Mouse (Mus musculus) intestine, embryonic 16.5 days (tissue): ENCODE results near the gene Tpst2. TPM values are rescaled to one million over a fixed set of nuclear protein-coding genes. Genes with fewer than 3 reads are reported as not detected.
A peak's percentile ranks its signal among the peaks of the same experiment; 100 is the strongest.

ENCODE experiments used
- ATAC-seq: fragments of 200-750 bp; cut with Nextera tagmentation; 2 replicates; pipeline ENCODE4 v1.8.0; 2017; ENCODE audit warnings: moderate TSS enrichment, moderate library complexity
- H3K27ac ChIP-seq: fragments of 300-500 bp; sonication (generic); 2 replicates; pipeline ENCODE4 v1.5.1; 2014; ENCODE audit warnings: mild to moderate bottlenecking, low read length
- H3K27me3 ChIP-seq: fragments of 300-500 bp; sonication (generic); replicated peaks from 2 replicates; pipeline ENCODE4 v1.6.1; 2014; ENCODE audit warnings: low read length, control low read depth, mixed read lengths; ENCODE audit not compliant: control insufficient read depth, insufficient read depth
- H3K36me3 ChIP-seq: fragments of 300-500 bp; sonication (generic); 2 replicates; pipeline ENCODE4 v1.6.1; 2014; ENCODE audit warnings: low read length, control low read depth; ENCODE audit not compliant: control insufficient read depth, insufficient read depth
- H3K4me1 ChIP-seq: fragments of 300-500 bp; sonication (generic); 2 replicates; pipeline ENCODE4 v1.6.1; 2014; ENCODE audit warnings: low read length, control low read depth, mixed read lengths; ENCODE audit not compliant: control insufficient read depth, insufficient read depth
- H3K4me2 ChIP-seq: fragments of 300-500 bp; sonication (generic); 2 replicates; pipeline ENCODE4 v1.6.1; 2014; ENCODE audit warnings: low read depth, low read length, control low read depth
- H3K4me3 ChIP-seq: fragments of 300-500 bp; sonication (generic); 2 replicates; pipeline ENCODE4 v1.5.1; 2014; ENCODE audit warnings: mild to moderate bottlenecking, low read length
- H3K9ac ChIP-seq: fragments of 300-500 bp; sonication (generic); 2 replicates; pipeline ENCODE4 v1.6.1; 2014; ENCODE audit warnings: low read depth, low read length
- H3K9me3 ChIP-seq: fragments of 300-500 bp; sonication (generic); 2 replicates; pipeline ENCODE4 v1.6.1; 2016; ENCODE audit warnings: low read length, control low read depth; ENCODE audit not compliant: control insufficient read depth
- whole genome bisulfite sequencing: fragments of 180-500 bp; shearing (Covaris S2); extraction: QIAGEN DNeasy Blood & Tissue Kit; methylation state at CpG from one replicate; pipeline ENCODE4 v1.1.7; 2014; 5-methylcytosine and 5-hydroxymethylcytosine counted together
- polyA plus RNA-seq: library from polyadenylated mRNA; unstranded; fragments of >200 nt; fragmentation: Nextera tagmentation; extraction: Ambion mirVana; gene quantifications from 2 replicates; pipeline ENCODE4 v1.2.1, GENCODE M21; 2015

The Tpst2 gene
- polyA plus RNA-seq, 1 experiment from 2014 or later = 52.0 TPM

DNA sequence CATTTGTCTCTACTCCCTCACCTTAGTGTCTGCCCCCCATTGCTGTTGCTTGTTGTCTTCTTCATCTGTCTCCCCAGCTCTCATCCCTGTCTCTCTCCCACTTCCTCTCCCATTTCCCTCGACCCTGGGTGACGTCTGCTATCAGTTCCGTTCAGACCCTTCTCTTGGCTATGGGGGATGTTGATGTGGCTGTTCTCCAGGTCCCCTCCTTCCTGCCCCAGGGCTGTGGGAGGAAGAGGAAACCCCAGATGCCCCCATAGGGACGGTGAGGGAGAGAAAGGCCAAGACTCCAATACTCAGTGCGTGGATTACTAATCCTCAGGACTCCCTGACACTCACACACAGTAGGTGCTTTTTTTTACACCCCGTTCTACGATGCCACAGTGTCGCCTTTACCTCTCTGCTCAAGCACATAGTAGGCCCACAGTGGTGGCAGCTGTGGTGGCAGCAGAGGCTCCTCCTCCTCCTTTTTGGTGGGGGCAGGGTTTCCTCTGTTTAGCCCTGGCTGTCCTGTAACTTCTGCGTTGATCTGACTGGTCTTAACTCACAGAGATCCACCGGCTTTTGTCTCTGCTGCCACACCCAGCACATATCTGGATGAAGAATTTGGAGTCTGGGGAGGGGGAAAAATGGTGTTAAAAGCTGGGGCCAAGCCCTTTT is 7.2 kb downstream of the Tpst2 start:
- H3K36me3 ChIP-seq = no peaks in the 10 kb centered on the region
- no peak for ATAC-seq
- H3K9me3 ChIP-seq = no peaks in the 10 kb centered on the region
- peak overlapping the region; percentile 52; the same call in 1 of the 2 replicates for H3K27ac ChIP-seq
- H3K4me2 ChIP-seq = no peak overlapping the region
- H3K9ac ChIP-seq = no peak overlapping the region
- WGBS = 59% methylated on average over 10 of the region's 10 CpGs
- H3K4me3 ChIP-seq = no peak overlapping the region
- no peaks in the 10 kb centered on the region for H3K27me3 ChIP-seq
- H3K4me1 ChIP-seq = peaks cover 45% of the 10 kb centered on the region

DNA sequence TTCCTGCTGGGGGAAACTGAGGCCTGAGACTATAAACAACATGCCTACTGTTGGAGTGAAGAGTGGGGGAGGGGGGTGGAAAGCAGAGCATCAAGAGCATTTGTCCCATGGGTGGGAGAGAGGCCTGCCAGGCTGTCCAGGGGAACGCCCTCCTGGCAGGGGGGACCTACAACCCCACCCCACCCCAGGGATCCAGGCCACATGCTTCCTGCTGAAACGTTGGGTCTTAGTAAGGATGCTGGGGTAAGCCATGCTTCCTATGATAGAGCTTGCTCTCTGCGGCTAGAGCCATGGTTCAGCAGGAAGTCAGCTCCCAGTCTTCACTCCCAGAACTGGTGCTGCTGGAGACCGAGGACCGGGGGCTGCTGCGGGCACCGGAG is 7.7 kb downstream of the Tpst2 start:
- H3K4me1 ChIP-seq = peaks cover 46% of the 10 kb centered on the region
- H3K36me3 ChIP-seq = no peaks in the 10 kb centered on the region
- no peak overlapping the region for H3K4me3 ChIP-seq
- no peak overlapping the region for H3K9ac ChIP-seq
- H3K9me3 ChIP-seq = no peaks in the 10 kb centered on the region
- WGBS = 83% methylated on average over 7 of the region's 7 CpGs
- H3K27me3 ChIP-seq = no peaks in the 10 kb centered on the region
- no peak for ATAC-seq
- peak overlapping the region; percentile 52 for H3K27ac ChIP-seq
- H3K4me2 ChIP-seq = no peak overlapping the region

- ATAC-seq = no peak
- peaks cover 36% of the 10 kb centered on the region for H3K4me1 ChIP-seq
- no peak overlapping the region for H3K9ac ChIP-seq
- H3K27ac ChIP-seq = no peak overlapping the region
- no peaks in the 10 kb centered on the region for H3K27me3 ChIP-seq
- no peaks in the 10 kb centered on the region for H3K36me3 ChIP-seq
- WGBS = 86% methylated on average over 7 of the region's 7 CpGs
- no peak overlapping the region for H3K4me2 ChIP-seq
- H3K9me3 ChIP-seq = no peaks in the 10 kb centered on the region
- no peak overlapping the region for H3K4me3 ChIP-seq
Observed at GRCm38 (mm10) chr5:112285548-112286085, 9.1 kb downstream of the Tpst2 start.

DNA sequence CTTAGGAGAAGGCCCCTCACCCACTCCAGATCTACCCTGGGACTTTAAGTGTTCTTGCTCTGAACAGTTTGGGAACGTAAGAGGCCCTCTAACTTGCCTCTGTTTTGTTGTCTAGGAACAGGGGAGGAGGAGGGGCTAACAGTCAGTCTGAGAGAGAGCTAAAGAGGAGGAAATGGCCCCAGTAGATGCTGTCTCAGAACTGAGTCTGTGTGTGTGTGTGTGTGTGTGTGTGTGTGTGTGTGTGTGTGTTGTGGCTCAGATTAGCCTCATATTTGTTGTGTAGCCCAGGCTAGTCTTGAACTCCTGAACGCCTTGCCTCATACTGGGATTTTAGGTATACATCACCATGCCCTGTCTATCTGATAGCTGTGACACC is 10.1 kb downstream of the Tpst2 start:
- H3K4me1 ChIP-seq = peaks cover 26% of the 10 kb centered on the region
- no peak for ATAC-seq
- H3K36me3 ChIP-seq = no peaks in the 10 kb centered on the region
- H3K9me3 ChIP-seq = no peaks in the 10 kb centered on the region
- no peak overlapping the region for H3K4me2 ChIP-seq
- peak overlapping the region; percentile 36; the same call in 1 of the 2 replicates for H3K9ac ChIP-seq
- 64% methylated on average over 2 of the region's 2 CpGs for WGBS
- no peaks in the 10 kb centered on the region for H3K27me3 ChIP-seq
- no peak overlapping the region for H3K4me3 ChIP-seq
- peak overlapping the region; percentile 73 for H3K27ac ChIP-seq

- no peaks in the 10 kb centered on the region for H3K9me3 ChIP-seq
- no peak overlapping the region for H3K4me2 ChIP-seq
- ATAC-seq = peak; percentile 54
- peaks cover 26% of the 10 kb centered on the region for H3K4me1 ChIP-seq
- H3K4me3 ChIP-seq = no peak overlapping the region
- H3K27ac ChIP-seq = peak overlapping the region; percentile 73
- peak overlapping the region; percentile 36 for H3K9ac ChIP-seq
- no peaks in the 10 kb centered on the region for H3K36me3 ChIP-seq
- no peaks in the 10 kb centered on the region for H3K27me3 ChIP-seq
- WGBS = 55% methylated on average over 11 of the region's 11 CpGs
Observed at GRCm38 (mm10) chr5:112286984-112287641, 10.6 kb downstream of the Tpst2 start.

GRCm38 (mm10) chr5:112287652-112288051 is 11.2 kb downstream of the Tpst2 start:
- Histone ChIP-seq H3K9me3 (no peaks in the 10 kb centered on the region), H3K4me1 (peaks cover 26% of the 10 kb centered on the region), H3K27me3 (no peaks in the 10 kb centered on the region), H3K27ac (peak overlapping the region; percentile 73), H3K36me3 (no peaks in the 10 kb centered on the region), H3K4me2 (no peak overlapping the region), H3K9ac (peak overlapping the region; percentile 25; the same call in 1 of the 2 replicates), H3K4me3 (no peak overlapping the region)
- ATAC-seq = no peak
- WGBS = 80% methylated on average over 2 of the region's 2 CpGs

- H3K4me1 ChIP-seq = peaks cover 29% of the 10 kb centered on the region
- peak overlapping the region; percentile 73; the same call in 1 of the 2 replicates for H3K27ac ChIP-seq
- H3K9ac ChIP-seq = 0 out of 2 replicates have a peak overlapping the region, but pooled peaks have one; percentile 17
- 68% methylated on average over 9 of the region's 9 CpGs for WGBS
- H3K9me3 ChIP-seq = no peaks in the 10 kb centered on the region
- no peaks in the 10 kb centered on the region for H3K36me3 ChIP-seq
- no peak overlapping the region for H3K4me2 ChIP-seq
- H3K27me3 ChIP-seq = no peaks in the 10 kb centered on the region
- ATAC-seq = no peak
- no peak overlapping the region for H3K4me3 ChIP-seq
Observed at GRCm38 (mm10) chr5:112288193-112289141, 12.0 kb downstream of the Tpst2 start.

DNA sequence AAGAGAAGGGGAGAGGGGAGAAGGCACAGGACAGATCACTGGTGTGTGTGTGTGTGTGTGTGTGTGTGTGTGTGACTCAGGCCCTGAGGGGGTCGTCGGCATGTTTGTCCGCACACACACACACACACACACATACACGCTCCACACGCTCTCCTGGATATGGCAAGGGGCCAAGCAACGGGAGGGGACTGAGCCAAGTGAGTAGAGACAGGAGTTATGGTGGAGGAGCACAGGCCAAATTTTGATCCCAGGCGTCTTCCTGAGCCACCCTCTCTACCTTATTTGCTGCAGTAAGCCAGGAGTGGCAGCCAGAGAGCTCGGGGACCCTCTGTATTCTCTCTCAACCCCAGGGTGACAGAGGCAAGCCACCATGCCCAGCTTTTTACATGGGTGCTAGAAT is 12.7 kb downstream of the Tpst2 start:
- H3K27ac ChIP-seq = no peak overlapping the region
- no peak overlapping the region for H3K9ac ChIP-seq
- H3K4me2 ChIP-seq = no peak overlapping the region
- no peaks in the 10 kb centered on the region for H3K36me3 ChIP-seq
- H3K9me3 ChIP-seq = no peaks in the 10 kb centered on the region
- peaks cover 33% of the 10 kb centered on the region for H3K4me1 ChIP-seq
- no peak overlapping the region for H3K4me3 ChIP-seq
- 53% methylated on average over 8 of the region's 8 CpGs for WGBS
- no peaks in the 10 kb centered on the region for H3K27me3 ChIP-seq
- ATAC-seq = no peak
